10 mouse cellular contexts compared by ENCODE assay signal in the genomic region with DNA sequence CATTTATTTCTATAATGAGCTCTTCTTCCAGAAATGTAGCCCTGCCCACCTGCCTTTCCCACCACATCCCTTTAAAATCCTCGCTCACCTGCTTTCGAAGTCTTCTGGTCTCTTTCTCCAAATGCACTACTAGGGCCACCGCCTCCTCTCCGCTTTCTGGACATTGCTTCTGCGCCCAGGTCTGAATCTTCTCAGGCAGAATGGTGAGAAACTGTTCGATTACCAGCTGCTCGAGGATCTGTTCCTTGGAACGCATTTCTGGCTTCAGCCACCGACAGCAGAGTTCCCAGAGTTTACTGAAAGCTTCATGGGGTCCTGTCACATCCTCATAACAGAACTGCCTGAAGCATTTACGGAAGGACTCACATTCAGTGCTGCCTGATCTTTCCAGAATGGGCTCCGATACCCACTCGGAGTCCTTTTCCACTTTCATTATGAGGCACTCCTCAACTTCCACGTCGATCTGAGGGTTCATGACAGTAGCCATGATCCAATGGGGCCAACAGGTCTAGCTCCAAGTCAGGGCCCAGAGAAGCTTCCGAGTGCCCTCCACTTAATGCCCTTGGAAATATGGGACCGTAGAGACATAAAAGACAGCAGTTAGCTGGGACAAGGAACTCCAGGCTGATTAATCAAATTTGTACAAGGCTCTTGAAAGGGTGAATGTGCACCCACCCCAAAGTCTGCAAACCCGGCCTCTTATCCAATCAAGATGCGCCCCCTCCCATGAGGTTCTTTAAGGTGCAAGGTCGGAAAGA. TPM values are rescaled to one million over a fixed set of nuclear protein-coding genes. Genes with fewer than 3 reads are reported as not detected.
DNase-seq lines count a peak whose midpoint lies in the region; ATAC-seq lines count a peak whose summit lies in the region.
"Had no signal": no experiment of that assay in that cellular context is flagged by ENCODE, and none has a peak within 500 bp of the region (broad histone marks: within the 10 kb centered on the region; RNA-seq: fewer than 3 reads in every experiment).

No protein-coding gene starts in this region.

- no peaks in the 10 kb centered on the region for H3K27me3 ChIP-seq in forebrain, embryonic 11.5 days (ENCODE audit: control insufficient read depth, insufficient read depth, low read length)
- no peaks in the 10 kb centered on the region for H3K27me3 ChIP-seq in neural tube, embryonic 12.5 days (replicated peaks)

- peak; percentile 85 for DNase-seq in heart, adult 11 months
- no peak for DNase-seq in heart, postnatal 10 days
- DNase-seq in MN1 (ENCODE audit: low spot score) = peak; percentile 31
- DNase-seq in forebrain, embryonic 11.5 days (ENCODE audit: low spot score) = no peak
- peak; percentile 8 to 18 for DNase-seq in left cerebral cortex, adult 18-20 months (ENCODE audit: low spot score in 2 of 2)
- DNase-seq in spleen, adult 18-20 months = no peak

- H3K27ac ChIP-seq in forebrain, embryonic 11.5 days (ENCODE audit: low read depth, low read length) = no peak overlapping the region
- H3K27ac ChIP-seq in neural tube, embryonic 12.5 days = 0 out of 2 replicates have a peak overlapping the region, but pooled peaks have one; percentile 79

- no peaks in the 10 kb centered on the region; the same call in 1 of the 2 replicates for H3K36me3 ChIP-seq in forebrain, embryonic 11.5 days (ENCODE audit: control insufficient read depth, insufficient read depth, low read length)
- peaks cover 17% of the 10 kb centered on the region for H3K36me3 ChIP-seq in neural tube, embryonic 12.5 days

- intact Hi-C loops in heart, postnatal 10 days (cut with DNase I) = no loop called here

- peaks cover 2% of the 10 kb centered on the region; the same call in 1 of the 2 replicates for H3K4me1 ChIP-seq in forebrain, embryonic 11.5 days (replicated peaks; ENCODE audit: control insufficient read depth, insufficient read depth, low read length)
- peaks cover 14% of the 10 kb centered on the region for H3K4me1 ChIP-seq in neural tube, embryonic 12.5 days

- H3K9ac ChIP-seq in forebrain, embryonic 11.5 days (ENCODE audit: low read length) = peak overlapping the region; percentile 80
- peak overlapping the region; percentile 83 for H3K9ac ChIP-seq in neural tube, embryonic 12.5 days

- 45% methylated on average over 19 of the region's 19 CpGs for WGBS in forebrain, embryonic 11.5 days
- 43% methylated on average over 19 of the region's 19 CpGs for WGBS in neural tube, embryonic 12.5 days

- no peak; the same call in 1 of the 2 replicates for ATAC-seq in forebrain, embryonic 11.5 days (replicated peaks; ENCODE audit: low FRiP score)
- ATAC-seq in neural tube, embryonic 12.5 days (ENCODE audit: low FRiP score, low read depth) = peak; percentile 1
- ATAC-seq in megakaryocyte-erythroid progenitor cell, adult 5-6 weeks (replicated peaks; ENCODE audit: low FRiP score, low TSS enrichment, poor library complexity, severe bottlenecking) = no peak

- H3K9me3 ChIP-seq in forebrain, embryonic 11.5 days (ENCODE audit: control insufficient read depth, low read length) = no peaks in the 10 kb centered on the region
- no peaks in the 10 kb centered on the region for H3K9me3 ChIP-seq in neural tube, embryonic 12.5 days

- H3K4me3 ChIP-seq in forebrain, embryonic 11.5 days (ENCODE audit: low read depth, low read length) = peak overlapping the region; percentile 58
- H3K4me3 ChIP-seq in neural tube, embryonic 12.5 days = peak overlapping the region; percentile 68

- peak overlapping the region; percentile 94 for H3K4me2 ChIP-seq in forebrain, embryonic 11.5 days (ENCODE audit: low read depth, low read length, severe bottlenecking)
- peak overlapping the region; percentile 92 for H3K4me2 ChIP-seq in neural tube, embryonic 12.5 days (replicated peaks)

RNA-seq across cellular contexts. Expression of a gene that starts 0.6 kb away (rescaled TPM):
- under 1 TPM; 0.36 to 0.50 TPM for total RNA-seq in heart, postnatal 10 days (2021)
- 7.6 and 9.4 TPM in 2 replicates for polyA plus RNA-seq in forebrain, embryonic 11.5 days (2014; fragmentation: Nextera tagmentation; extraction: Ambion mirVana)
- 10 to 100 TPM; 17.0 to 21.7 TPM for total RNA-seq in left cerebral cortex, adult 18-20 months (2021)
- 9.8 and 10.4 TPM in 2 replicates for polyA plus RNA-seq in neural tube, embryonic 12.5 days (2016; fragmentation: Nextera tagmentation; extraction: Ambion mirVana)
- total RNA-seq in megakaryocyte-erythroid progenitor cell, adult 5-6 weeks (2014; fragmentation: Nextera tagmentation) = not detected in 2 replicates
- total RNA-seq in megakaryocyte-erythroid progenitor cell, adult 5-6 weeks (2017) = not detected in 2 replicates
- total RNA-seq: CH12.LX; hematopoietic stem cell, adult 5-6 weeks had no signal

RNA-seq across cellular contexts. Expression of a gene that starts 37.6 kb away (rescaled TPM):
- 1 to 10 TPM; 3.9 to 5.9 TPM for total RNA-seq in heart, postnatal 10 days (2021)
- polyA plus RNA-seq in forebrain, embryonic 11.5 days (2014; fragmentation: Nextera tagmentation; extraction: Ambion mirVana) = 1.1 TPM in 2 replicates
- total RNA-seq in left cerebral cortex, adult 18-20 months (2021) = not detected
- 0.34 and 0.42 TPM in 2 replicates for polyA plus RNA-seq in neural tube, embryonic 12.5 days (2016; fragmentation: Nextera tagmentation; extraction: Ambion mirVana)
- total RNA-seq in megakaryocyte-erythroid progenitor cell, adult 5-6 weeks (2014; fragmentation: Nextera tagmentation) = not detected in 2 replicates
- not detected in 2 replicates for total RNA-seq in megakaryocyte-erythroid progenitor cell, adult 5-6 weeks (2017)
- total RNA-seq: CH12.LX; hematopoietic stem cell, adult 5-6 weeks had no signal

Comparison
In these comparisons a context has a peak if more than half of its experiments do, and no peak if none do; other contexts are left out.
1. DNase-seq: peak in heart, adult 11 months (single experiment), MN1 (single experiment) and left cerebral cortex, adult 18-20 months (2 of 2); none in heart, postnatal 10 days (0 of 2), forebrain, embryonic 11.5 days (single experiment) and spleen, adult 18-20 months (0 of 2).
2. RNA of a gene that starts 0.6 kb away (total RNA-seq): 17.0 to 21.7 TPM in left cerebral cortex, adult 18-20 months; 0.36 to 0.50 TPM in heart, postnatal 10 days and not detected in megakaryocyte-erythroid progenitor cell, adult 5-6 weeks; every median in the first group is over 10 times any median in the second.
3. RNA of a gene that starts 37.6 kb away (total RNA-seq): 3.9 to 5.9 TPM in heart, postnatal 10 days; not detected in left cerebral cortex, adult 18-20 months and not detected in megakaryocyte-erythroid progenitor cell, adult 5-6 weeks; every median in the first group is over 4 times any median in the second.